Mouse (Mus musculus) cerebellum, adult 9-10 months (tissue): ENCODE measurements around the gene Asb1.
A peak's percentile ranks its signal among the peaks of the same experiment; 100 is the strongest.

Experiments used
- DNase-seq: peaks from one replicate; pipeline ENCODE4 v3.0.0; 2022

Gene Asb1

GRCm38 (mm10) chr1:91547567-91547966 is 7.2 kb downstream of the Asb1 start:
- no peak for DNase-seq

- DNase-seq, result no peak
Observed at GRCm38 (mm10) chr1:91549073-91549472, 8.7 kb downstream of the Asb1 start.

- no peak for DNase-seq
Observed at GRCm38 (mm10) chr1:91557099-91557498, 16.8 kb downstream of the Asb1 start.

- DNase-seq, result no peak
Observed at GRCm38 (mm10) chr1:91561226-91561625, 20.9 kb downstream of the Asb1 start.

GRCm38 (mm10) chr1:91562977-91563590 is 22.7 kb downstream of the Asb1 start:
- DNase-seq, result no peak

GRCm38 (mm10) chr1:91564004-91564403 is 23.7 kb downstream of the Asb1 start:
- DNase-seq, result no peak

- no peak for DNase-seq
Observed at GRCm38 (mm10) chr1:91564598-91564997, 24.3 kb downstream of the Asb1 start.

- DNase-seq, result no peak
Observed at GRCm38 (mm10) chr1:91567269-91567668, 26.9 kb downstream of the Asb1 start.

- DNase-seq, result no peak
Observed at GRCm38 (mm10) chr1:91572458-91572857, 32.1 kb downstream of the Asb1 start.

GRCm38 (mm10) chr1:91574208-91574607 is 33.9 kb downstream of the Asb1 start:
- DNase-seq, result peak; percentile 21

GRCm38 (mm10) chr1:91577883-91578517 is 37.7 kb downstream of the Asb1 start:
- DNase-seq, result no peak

GRCm38 (mm10) chr1:91580503-91580902 is 40.2 kb downstream of the Asb1 start:
- no peak for DNase-seq

GRCm38 (mm10) chr1:91581206-91581605 is 40.9 kb downstream of the Asb1 start:
- no peak for DNase-seq

- no peak for DNase-seq
Observed at GRCm38 (mm10) chr1:91584969-91585835, 44.9 kb downstream of the Asb1 start.

- no peak for DNase-seq
Observed at GRCm38 (mm10) chr1:91589738-91590137, 49.4 kb downstream of the Asb1 start.

- DNase-seq, result no peak
Observed at GRCm38 (mm10) chr1:91595521-91596020, 55.2 kb downstream of the Asb1 start.

GRCm38 (mm10) chr1:91597611-91598010 is 57.3 kb downstream of the Asb1 start:
- no peak for DNase-seq

GRCm38 (mm10) chr1:91600671-91601361 is 60.5 kb downstream of the Asb1 start:
- peak; percentile 18 for DNase-seq

GRCm38 (mm10) chr1:91601362-91602096 is 61.2 kb downstream of the Asb1 start:
- DNase-seq, result no peak

- DNase-seq, result no peak
Observed at GRCm38 (mm10) chr1:91605632-91606031, 65.3 kb downstream of the Asb1 start.

GRCm38 (mm10) chr1:91606701-91607100 is 66.4 kb downstream of the Asb1 start:
- DNase-seq, result no peak

GRCm38 (mm10) chr1:91607141-91607540 is 66.8 kb downstream of the Asb1 start:
- no peak for DNase-seq
